Mouse (Mus musculus) ZHBTc4 (cell line): ENCODE data around the gene Cct3.
"Not testable (repeated sequence)": the region's sequence is repeated elsewhere in the genome, so short reads cannot be mapped to it uniquely, and the experiment has no call there.

ENCODE experiments used
- DNase-seq: peaks from one replicate; pipeline ENCODE4 v3.0.0-alpha.2; 2011; ENCODE audit warnings: low read depth, low spot score

Gene Cct3

GRCm38 (mm10) chr3:88296561-88297318 lies at the start of gene Cct3, which contains the start of gene Tsacc:
TSS of gene Cct3 (plus strand) at chr3:88297116.
TSS of gene Tsacc (minus strand) at chr3:88296999.
- peak; percentile 100 for DNase-seq

GRCm38 (mm10) chr3:88247666-88248065 lies 49.2 kb upstream of the Cct3 start:
- DNase-seq, result peak; percentile 83

GRCm38 (mm10) chr3:88248406-88248805 lies 48.5 kb upstream of the Cct3 start:
- DNase-seq, result peak; percentile 53

- DNase-seq, result no peak
These were observed 44.2 kb upstream of the Cct3 start for GRCm38 (mm10) chr3:88252739-88253138.

- peak; percentile 62 for DNase-seq
These were observed 42.5 kb upstream of the Cct3 start, which contains the start of gene Rhbg for GRCm38 (mm10) chr3:88254268-88254926. TSS of gene Rhbg (minus strand) at chr3:88254709.

- DNase-seq, result no peak
These were observed 41.0 kb upstream of the Cct3 start for GRCm38 (mm10) chr3:88255950-88256349.

- DNase-seq, result no peak
These were observed 40.5 kb upstream of the Cct3 start for GRCm38 (mm10) chr3:88256382-88256781.

GRCm38 (mm10) chr3:88262346-88262745 lies 34.6 kb upstream of the Cct3 start:
- DNase-seq, result no peak

GRCm38 (mm10) chr3:88268014-88268413 lies 28.9 kb upstream of the Cct3 start:
- not testable (repeated sequence) for DNase-seq

- no peak for DNase-seq
These were observed 27.9 kb upstream of the Cct3 start for GRCm38 (mm10) chr3:88268991-88269390.

GRCm38 (mm10) chr3:88271298-88271697 lies 25.6 kb upstream of the Cct3 start:
- DNase-seq, result not testable (repeated sequence)

GRCm38 (mm10) chr3:88271859-88272258 lies 25.1 kb upstream of the Cct3 start:
- no peak for DNase-seq

- peak; percentile 82 for DNase-seq
These were observed 22.9 kb upstream of the Cct3 start for GRCm38 (mm10) chr3:88274002-88274401.

GRCm38 (mm10) chr3:88276121-88276520 lies 20.8 kb upstream of the Cct3 start:
- peak; percentile 44 for DNase-seq

- peak; percentile 89 for DNase-seq
These were observed 20.3 kb upstream of the Cct3 start for GRCm38 (mm10) chr3:88276529-88277143.

GRCm38 (mm10) chr3:88280035-88280434 lies 16.9 kb upstream of the Cct3 start:
- peak; percentile 56 for DNase-seq

GRCm38 (mm10) chr3:88281141-88281916 lies 15.6 kb upstream of the Cct3 start:
- peak; percentile 93 for DNase-seq

- DNase-seq, result peak; percentile 70
These were observed 11.9 kb upstream of the Cct3 start for GRCm38 (mm10) chr3:88284815-88285564.

- DNase-seq, result not testable (repeated sequence)
These were observed 11.4 kb upstream of the Cct3 start for GRCm38 (mm10) chr3:88285565-88285895.

GRCm38 (mm10) chr3:88287110-88287509 lies 9.8 kb upstream of the Cct3 start, which contains the start of gene Gm38392:
TSS of gene Gm38392 (minus strand) at chr3:88287210.
- DNase-seq, result no peak
